Comparison of ENCODE assay signal across 10 mouse cellular contexts in the genomic region with DNA sequence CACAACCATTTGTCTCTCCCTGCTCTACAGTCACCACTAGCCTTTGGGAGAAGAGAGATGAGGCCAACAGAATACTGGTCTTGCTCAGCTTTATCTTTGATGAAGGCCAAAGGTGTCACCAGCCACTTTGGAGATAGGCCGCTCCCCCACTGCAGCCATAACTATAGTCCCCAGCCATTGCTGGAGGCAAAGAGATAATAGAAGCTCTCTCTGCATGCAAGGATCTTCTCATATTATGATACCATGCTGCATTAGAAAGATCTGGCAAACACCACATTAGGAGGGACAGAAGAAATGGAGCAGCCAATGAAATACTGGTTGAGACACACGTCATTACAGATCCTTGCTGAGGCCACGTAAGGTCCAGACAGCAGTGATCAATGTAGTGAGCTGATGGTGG. TPM values are rescaled to one million over a fixed set of nuclear protein-coding genes. Genes with fewer than 3 reads are reported as not detected.
DNase-seq lines count a peak whose midpoint lies in the region; ATAC-seq and TF ChIP-seq lines count a peak whose summit lies in the region.
"Had no signal": no experiment of that assay in that cellular context is flagged by ENCODE, and none has a peak within 500 bp of the region (broad histone marks: within the 10 kb centered on the region; RNA-seq: fewer than 3 reads in every experiment).

No protein-coding gene starts in this region.

- H3K4me1 ChIP-seq in heart, embryonic 10.5 days, result peaks cover 18% of the 10 kb centered on the region
- H3K4me1 ChIP-seq in midbrain, embryonic 12.5 days, result peaks cover 24% of the 10 kb centered on the region
- H3K4me1 ChIP-seq in midbrain, postnatal 0 days (ENCODE audit: insufficient read depth, low read length), result no peaks in the 10 kb centered on the region
- H3K4me1 ChIP-seq in forebrain, embryonic 14.5 days (ENCODE audit: control insufficient read depth, insufficient read depth, low read length), result 0 out of 2 replicates have a peak, but pooled peaks cover 3% of the 10 kb centered on the region

- no peak overlapping the region for H3K9ac ChIP-seq in midbrain, embryonic 12.5 days (replicated peaks)
- H3K9ac ChIP-seq in midbrain, postnatal 0 days (replicated peaks; ENCODE audit: low read length, poor library complexity, severe bottlenecking), result no peak overlapping the region
- H3K9ac ChIP-seq in forebrain, embryonic 14.5 days (ENCODE audit: low read length), result no peak overlapping the region

- H3K27ac ChIP-seq in heart, embryonic 10.5 days, result peak overlapping the region; percentile 42
- H3K27ac ChIP-seq in midbrain, embryonic 12.5 days (replicated peaks), result no peak overlapping the region
- no peak overlapping the region for H3K27ac ChIP-seq in midbrain, postnatal 0 days (ENCODE audit: low read depth, low read length)
- H3K27ac ChIP-seq in forebrain, embryonic 14.5 days (ENCODE audit: low read depth, low read length), result no peak overlapping the region

- H3K36me3 ChIP-seq in heart, embryonic 10.5 days, result peaks cover 45% of the 10 kb centered on the region
- peaks cover 22% of the 10 kb centered on the region for H3K36me3 ChIP-seq in midbrain, embryonic 12.5 days
- peaks cover 6% of the 10 kb centered on the region; the same call in 1 of the 2 replicates for H3K36me3 ChIP-seq in midbrain, postnatal 0 days (ENCODE audit: insufficient read depth, low read length)
- 0 out of 2 replicates have a peak, but pooled peaks cover 10% of the 10 kb centered on the region for H3K36me3 ChIP-seq in forebrain, embryonic 14.5 days (ENCODE audit: control insufficient read depth, insufficient read depth, low read length)

- peak overlapping the region; percentile 93; the same call in 1 of the 2 replicates for H3K4me3 ChIP-seq in heart, embryonic 10.5 days
- no peak overlapping the region for H3K4me3 ChIP-seq in midbrain, embryonic 12.5 days
- no peak overlapping the region for H3K4me3 ChIP-seq in midbrain, postnatal 0 days (ENCODE audit: low read depth, low read length)
- H3K4me3 ChIP-seq in forebrain, embryonic 14.5 days (ENCODE audit: low read depth, low read length), result no peak overlapping the region

- no peaks in the 10 kb centered on the region for H3K9me3 ChIP-seq in heart, embryonic 10.5 days
- no peaks in the 10 kb centered on the region for H3K9me3 ChIP-seq in midbrain, embryonic 12.5 days
- no peaks in the 10 kb centered on the region for H3K9me3 ChIP-seq in midbrain, postnatal 0 days (ENCODE audit: low read length)
- H3K9me3 ChIP-seq in forebrain, embryonic 14.5 days (replicated peaks; ENCODE audit: control insufficient read depth, low read length), result no peaks in the 10 kb centered on the region

- H3K4me2 ChIP-seq in midbrain, embryonic 12.5 days (replicated peaks), result peak overlapping the region; percentile 94
- no peak overlapping the region for H3K4me2 ChIP-seq in midbrain, postnatal 0 days (ENCODE audit: low read depth, low read length, poor library complexity, severe bottlenecking)
- peak overlapping the region; percentile 94; the same call in 1 of the 2 replicates for H3K4me2 ChIP-seq in forebrain, embryonic 14.5 days (ENCODE audit: low read length)

- no peak for ATAC-seq in midbrain, embryonic 12.5 days (ENCODE audit: low FRiP score, low read depth)
- ATAC-seq in midbrain, postnatal 0 days (ENCODE audit: low FRiP score), result no peak
- ATAC-seq in forebrain, embryonic 14.5 days, result no peak
- peak; percentile 81 for ATAC-seq in megakaryocyte-erythroid progenitor cell, adult 5-6 weeks (replicated peaks; ENCODE audit: low FRiP score, low TSS enrichment, poor library complexity, severe bottlenecking)
- ATAC-seq in cerebellum, adult (ENCODE audit: insufficient number of reproducible peaks, low FRiP score, low TSS enrichment), result no peak

- no peaks in the 10 kb centered on the region for H3K27me3 ChIP-seq in heart, embryonic 10.5 days (ENCODE audit: insufficient read depth, poor library complexity, severe bottlenecking)
- peaks cover 16% of the 10 kb centered on the region; the same call in 1 of the 2 replicates for H3K27me3 ChIP-seq in midbrain, embryonic 12.5 days
- H3K27me3 ChIP-seq in midbrain, postnatal 0 days (ENCODE audit: insufficient read depth, low read length), result no peaks in the 10 kb centered on the region
- H3K27me3 ChIP-seq in forebrain, embryonic 14.5 days (replicated peaks; ENCODE audit: control insufficient read depth, insufficient read depth, low read length), result 0 out of 2 replicates have a peak, but pooled peaks cover 2% of the 10 kb centered on the region

- WGBS in heart, embryonic 10.5 days, result 64% methylated on average over 3 of the region's 3 CpGs
- 92% methylated on average over 3 of the region's 3 CpGs for WGBS in midbrain, embryonic 12.5 days
- 91% methylated on average over 3 of the region's 3 CpGs for WGBS in midbrain, postnatal 0 days
- 93% methylated on average over 3 of the region's 3 CpGs for WGBS in forebrain, embryonic 14.5 days

- no peak for TF ChIP-seq CTCF in midbrain, postnatal 0 days (IDR thresholded peaks at IDR 0.05)

- DNase-seq in heart, embryonic 10.5 days (ENCODE audit: low spot score), result peak; percentile 83
- no peak for DNase-seq in heart, adult 11 months
- DNase-seq in midbrain, postnatal 0 days (ENCODE audit: low spot score), result no peak
- DNase-seq in forebrain, embryonic 14.5 days (ENCODE audit: low spot score), result no peak
- DNase-seq in T-cell, adult 2 months (ENCODE audit: low spot score), result no peak
- DNase-seq: kidney, postnatal 4 days; lung, adult 2 months had no signal

RNA-seq across cellular contexts. Expression of a gene that starts 2.0 kb away (rescaled TPM):
- 73.7 and 94.9 TPM in 2 replicates for polyA plus RNA-seq in heart, embryonic 10.5 days (2016; fragmentation: Nextera tagmentation; extraction: Ambion mirVana)
- 36.7 and 37.5 TPM in 2 replicates for polyA plus RNA-seq in midbrain, embryonic 12.5 days (2016; fragmentation: Nextera tagmentation; extraction: Ambion mirVana)
- 9.5 and 11.4 TPM in 2 replicates for total RNA-seq in midbrain, postnatal 0 days (2014; rRNA removed)
- polyA plus RNA-seq in midbrain, postnatal 0 days (2015; fragmentation: Nextera tagmentation; extraction: Ambion mirVana), result 13.2 and 13.4 TPM in 2 replicates
- 17.0 and 18.5 TPM in 2 replicates for polyA plus RNA-seq in forebrain, embryonic 14.5 days (2014; fragmentation: Nextera tagmentation; extraction: Ambion mirVana)
- total RNA-seq in megakaryocyte-erythroid progenitor cell, adult 5-6 weeks (2014; fragmentation: Nextera tagmentation), result 111 and 130 TPM in 2 replicates
- 99.0 and 164 TPM in 2 replicates for total RNA-seq in megakaryocyte-erythroid progenitor cell, adult 5-6 weeks (2017)
